Mouse (Mus musculus): ENCODE data around the gene Tmem95. TPM values are rescaled to one million over a fixed set of nuclear protein-coding genes. Genes with fewer than 3 reads are reported as not detected.
A peak's percentile ranks its signal among the peaks of the same experiment; 100 is the strongest.

Gene Tmem95
- polyA plus RNA-seq, 1 experiment from 2014 or later = not detected

DNA sequence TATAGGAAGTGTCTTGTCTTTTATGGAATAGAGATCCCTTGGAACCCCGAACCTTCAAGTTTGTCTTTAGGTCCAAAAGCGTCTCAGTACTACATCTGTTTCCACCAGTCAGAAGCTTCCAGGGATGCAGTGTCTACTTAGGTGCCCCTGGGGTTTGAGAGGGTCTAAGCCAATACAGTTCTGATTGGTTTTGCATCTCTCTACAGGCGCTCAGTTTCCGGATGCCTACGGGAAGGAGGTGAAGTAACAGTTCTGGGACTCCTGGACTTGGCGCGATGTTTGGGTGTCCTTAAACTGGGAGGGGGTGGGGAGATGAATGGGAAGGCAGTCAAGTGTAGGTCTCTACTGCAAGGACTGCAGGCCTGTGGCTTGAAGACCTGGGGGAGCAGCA is 39.1 kb downstream of the Tmem95 start:
- peak overlapping the region; percentile 75 for H3K9ac ChIP-seq
- ATAC-seq (ENCODE audit: insufficient number of reproducible peaks, low FRiP score) = no peak
- H3K4me1 ChIP-seq (replicated peaks) = peaks cover 43% of the 10 kb centered on the region
- WGBS = 1% methylated on average over 7 of the region's 7 CpGs
- peak overlapping the region; percentile 73 for H3K27ac ChIP-seq (ENCODE audit: poor library complexity, severe bottlenecking)
- H3K9me3 ChIP-seq (replicated peaks) = no peaks in the 10 kb centered on the region
- peak overlapping the region; percentile 92 for H3K4me2 ChIP-seq
- peak overlapping the region; percentile 63 for H3K4me3 ChIP-seq
- peaks cover 30% of the 10 kb centered on the region for H3K27me3 ChIP-seq (replicated peaks)
- H3K36me3 ChIP-seq = no peaks in the 10 kb centered on the region

DNA sequence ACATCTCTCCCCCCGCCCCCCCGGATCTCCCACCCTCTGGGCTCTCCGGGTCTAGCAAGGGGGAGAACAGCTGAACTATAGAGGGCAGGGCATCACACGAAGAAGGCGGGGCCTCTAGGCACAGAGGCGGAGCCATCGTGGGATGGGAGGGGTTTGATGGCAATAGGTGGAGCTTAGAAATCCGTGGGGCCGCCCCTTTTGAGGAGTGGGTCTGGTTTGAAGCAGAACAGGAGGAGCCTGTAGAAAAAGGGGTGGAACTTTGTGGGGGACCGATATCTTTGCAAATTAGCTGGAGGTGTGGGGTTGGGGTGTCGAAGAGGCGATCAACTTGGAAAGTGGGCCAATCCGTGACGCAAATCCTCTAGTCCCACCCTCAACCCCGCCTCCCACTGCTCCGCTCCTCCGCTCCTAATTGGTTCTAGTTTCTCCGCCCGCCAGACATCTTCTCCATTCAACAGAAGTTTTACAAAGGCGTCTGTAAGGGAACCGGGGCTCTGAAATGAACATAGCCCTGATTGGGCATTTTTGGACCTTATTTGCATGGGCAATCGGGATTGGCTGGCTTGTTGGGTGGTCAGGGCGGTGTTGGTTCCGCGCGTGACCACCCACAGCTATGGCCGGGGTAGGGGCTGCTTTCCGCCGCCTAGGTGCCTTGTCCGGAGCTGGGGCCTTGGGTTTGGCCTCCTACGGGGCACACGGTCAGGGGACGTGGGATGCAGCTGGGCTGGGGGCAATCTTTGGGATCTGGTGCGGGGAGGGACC is 39.7 kb downstream of the Tmem95 start, which contains the start of gene Tmem256:
TSS of gene Tmem256 (plus strand) at position 563 of the 762 bp plus-strand sequence.
- H3K4me3 ChIP-seq = peak within 1 kb of the TSS; percentile 63
- H3K36me3 ChIP-seq = no peaks in the 10 kb centered on the region
- peak; percentile 92 for ATAC-seq (ENCODE audit: insufficient number of reproducible peaks, low FRiP score)
- peak within 1 kb of the TSS; percentile 92 for H3K4me2 ChIP-seq
- peaks cover 45% of the 10 kb centered on the region for H3K4me1 ChIP-seq (replicated peaks)
- H3K9me3 ChIP-seq (replicated peaks) = no peaks in the 10 kb centered on the region
- peaks cover 36% of the 10 kb centered on the region for H3K27me3 ChIP-seq (replicated peaks)
- under 1% methylated on average over 34 of the region's 34 CpGs for WGBS
- peak within 1 kb of the TSS; percentile 73 for H3K27ac ChIP-seq (ENCODE audit: poor library complexity, severe bottlenecking)
- H3K9ac ChIP-seq = peak within 1 kb of the TSS; percentile 78

DNA sequence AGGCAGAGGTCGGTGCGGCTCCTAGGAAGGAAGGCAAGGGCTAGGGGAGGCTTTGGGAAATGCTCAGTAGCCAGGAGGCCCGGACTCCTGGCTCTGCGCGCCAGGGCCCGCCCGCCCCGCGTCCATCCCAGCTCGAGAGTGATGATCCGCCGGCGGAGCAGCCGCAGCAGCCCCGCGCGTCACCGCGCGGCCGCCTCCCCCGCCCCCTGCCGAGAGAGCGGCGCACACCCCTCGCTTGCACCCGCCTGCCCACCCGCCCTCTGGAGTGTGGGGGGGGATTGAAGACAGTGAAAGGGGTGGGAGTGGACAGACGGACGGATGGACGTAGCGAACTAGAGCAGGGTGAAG is 40.2 kb downstream of the Tmem95 start, which contains the start of gene Nlgn2:
TSS of gene Nlgn2 (minus strand) at position 181 of the 348 bp plus-strand sequence.
- Histone ChIP-seq H3K4me3 (peak within 1 kb of the TSS; percentile 63), H3K36me3 (no peaks in the 10 kb centered on the region), H3K4me2 (peak within 1 kb of the TSS; percentile 92), H3K9me3 (replicated peaks) (no peaks in the 10 kb centered on the region), H3K9ac (peak within 1 kb of the TSS; percentile 78), H3K27ac (ENCODE audit: poor library complexity, severe bottlenecking) (peak within 1 kb of the TSS; percentile 73), H3K27me3 (replicated peaks) (peaks cover 42% of the 10 kb centered on the region), H3K4me1 (replicated peaks) (peaks cover 45% of the 10 kb centered on the region)
- under 1% methylated on average over 31 of the region's 32 CpGs for WGBS
- peak; percentile 76 for ATAC-seq (ENCODE audit: insufficient number of reproducible peaks, low FRiP score)

GRCm38 (mm10) chr11:69836703-69837576 is 40.9 kb downstream of the Tmem95 start:
- H3K36me3 ChIP-seq = no peaks in the 10 kb centered on the region
- H3K27ac ChIP-seq (ENCODE audit: poor library complexity, severe bottlenecking) = 0 out of 2 replicates have a peak overlapping the region, but pooled peaks have one; percentile 41
- H3K9me3 ChIP-seq (replicated peaks) = no peaks in the 10 kb centered on the region
- peak overlapping the region; percentile 92 for H3K4me2 ChIP-seq
- WGBS = 1% methylated on average over 41 of the region's 52 CpGs
- peak overlapping the region; percentile 63 for H3K4me3 ChIP-seq
- H3K27me3 ChIP-seq (replicated peaks) = peaks cover 48% of the 10 kb centered on the region
- no peak for ATAC-seq (ENCODE audit: insufficient number of reproducible peaks, low FRiP score)
- peaks cover 45% of the 10 kb centered on the region for H3K4me1 ChIP-seq (replicated peaks)
- peak overlapping the region; percentile 78 for H3K9ac ChIP-seq

- peaks cover 50% of the 10 kb centered on the region for H3K27me3 ChIP-seq (replicated peaks)
- no peak overlapping the region for H3K4me3 ChIP-seq
- WGBS = 4% methylated on average over 4 of the region's 4 CpGs
- H3K9me3 ChIP-seq (replicated peaks) = no peaks in the 10 kb centered on the region
- no peak overlapping the region for H3K27ac ChIP-seq (ENCODE audit: poor library complexity, severe bottlenecking)
- no peak for ATAC-seq (ENCODE audit: insufficient number of reproducible peaks, low FRiP score)
- H3K4me2 ChIP-seq = peak overlapping the region; percentile 92
- peaks cover 45% of the 10 kb centered on the region for H3K4me1 ChIP-seq (replicated peaks)
- no peak overlapping the region for H3K9ac ChIP-seq
- no peaks in the 10 kb centered on the region for H3K36me3 ChIP-seq
Observed at GRCm38 (mm10) chr11:69835966-69836335, 41.9 kb downstream of the Tmem95 start.

GRCm38 (mm10) chr11:69835326-69835965 is 42.4 kb downstream of the Tmem95 start:
- H3K27ac ChIP-seq (ENCODE audit: poor library complexity, severe bottlenecking) = no peak overlapping the region
- peaks cover 50% of the 10 kb centered on the region for H3K27me3 ChIP-seq (replicated peaks)
- H3K9ac ChIP-seq = no peak overlapping the region
- no peaks in the 10 kb centered on the region for H3K9me3 ChIP-seq (replicated peaks)
- H3K4me3 ChIP-seq = 0 out of 2 replicates have a peak overlapping the region, but pooled peaks have one; percentile 47
- H3K4me2 ChIP-seq = peak overlapping the region; percentile 92
- WGBS = 15% methylated on average over 9 of the region's 9 CpGs
- peaks cover 45% of the 10 kb centered on the region for H3K4me1 ChIP-seq (replicated peaks)
- no peak for ATAC-seq (ENCODE audit: insufficient number of reproducible peaks, low FRiP score)
- no peaks in the 10 kb centered on the region for H3K36me3 ChIP-seq

DNA sequence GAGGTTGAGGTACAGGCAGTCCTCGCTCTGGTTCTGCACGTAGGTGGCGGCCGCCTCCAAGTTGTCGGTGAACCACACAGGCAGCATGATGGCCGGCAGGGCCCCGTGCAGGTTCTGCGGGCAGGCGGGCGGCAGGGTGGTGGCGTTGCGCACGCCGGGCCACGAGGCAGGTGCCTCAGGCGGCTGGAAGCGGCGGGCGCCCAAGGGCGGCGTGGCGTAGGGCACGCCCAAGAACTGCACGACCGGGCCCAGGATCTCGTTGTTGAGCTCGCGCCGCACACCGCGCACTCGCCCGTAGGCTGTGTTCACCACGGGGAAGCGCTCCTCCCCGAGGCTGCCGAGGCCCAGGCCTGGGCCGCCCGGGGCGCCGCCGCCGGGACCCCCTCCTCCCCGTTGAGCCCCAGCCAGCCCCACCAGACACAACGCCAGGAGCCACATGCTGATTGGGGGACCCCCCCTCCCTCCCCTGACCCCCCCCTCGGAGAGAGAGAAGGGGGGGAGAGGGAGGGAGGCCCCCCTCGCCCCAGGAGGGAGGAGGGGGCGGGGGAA is 43.7 kb downstream of the Tmem95 start:
- ATAC-seq (ENCODE audit: insufficient number of reproducible peaks, low FRiP score) = no peak
- Histone ChIP-seq H3K9ac (peak overlapping the region; percentile 76), H3K4me1 (replicated peaks) (peaks cover 39% of the 10 kb centered on the region), H3K27ac (ENCODE audit: poor library complexity, severe bottlenecking) (no peak overlapping the region), H3K4me2 (peak overlapping the region; percentile 92), H3K4me3 (peak overlapping the region; percentile 47), H3K27me3 (replicated peaks) (peaks cover 50% of the 10 kb centered on the region), H3K9me3 (replicated peaks) (no peaks in the 10 kb centered on the region), H3K36me3 (no peaks in the 10 kb centered on the region)
- WGBS = 5% methylated on average over 37 of the region's 48 CpGs

DNA sequence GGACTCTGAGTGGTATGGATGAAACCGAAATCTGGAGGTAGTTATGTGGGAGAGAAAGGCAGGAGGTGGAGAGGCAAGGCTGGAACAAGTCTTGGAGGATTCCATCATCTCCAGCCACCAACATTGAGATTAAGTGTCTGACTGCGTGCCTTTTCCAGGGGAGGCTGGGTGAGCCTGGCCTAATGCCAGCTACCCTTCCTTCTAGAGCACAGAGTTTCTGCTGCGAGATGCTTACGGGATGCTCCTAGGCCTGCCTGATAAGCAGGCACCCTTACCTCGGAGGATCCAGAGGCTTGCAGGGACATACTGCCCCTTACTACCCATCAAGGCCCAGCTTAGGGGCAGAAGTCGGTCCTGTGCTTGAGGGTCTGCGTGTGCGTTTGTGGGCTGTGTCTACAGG is 44.3 kb downstream of the Tmem95 start:
- Histone ChIP-seq H3K27ac (ENCODE audit: poor library complexity, severe bottlenecking) (no peak overlapping the region), H3K27me3 (replicated peaks) (peaks cover 50% of the 10 kb centered on the region), H3K4me2 (peak overlapping the region; percentile 92), H3K4me1 (replicated peaks) (peaks cover 36% of the 10 kb centered on the region), H3K36me3 (no peaks in the 10 kb centered on the region), H3K4me3 (peak overlapping the region; percentile 47), H3K9ac (peak overlapping the region; percentile 76), H3K9me3 (replicated peaks) (no peaks in the 10 kb centered on the region)
- WGBS = 41% methylated on average over 8 of the region's 8 CpGs
- ATAC-seq (ENCODE audit: insufficient number of reproducible peaks, low FRiP score) = no peak

DNA sequence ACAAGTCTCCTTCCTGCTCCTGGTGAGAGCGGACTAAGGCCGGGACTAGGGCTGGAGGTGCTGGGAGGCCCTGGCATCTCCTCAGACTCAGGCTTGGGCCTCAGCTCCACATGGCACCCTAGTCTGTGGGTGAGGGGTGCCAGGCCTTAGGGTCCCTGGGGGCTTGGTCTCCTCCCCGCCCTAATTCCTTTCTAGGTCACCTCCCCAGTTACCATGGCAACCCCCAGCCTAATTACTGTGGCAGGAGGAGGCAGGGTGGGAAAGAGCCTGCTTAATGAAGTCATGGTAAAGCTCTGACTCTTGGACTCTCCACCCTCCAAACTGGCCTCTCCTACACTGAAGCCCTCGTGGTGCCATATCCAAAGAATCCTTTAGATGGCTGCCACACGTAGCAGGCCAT is 49.0 kb downstream of the Tmem95 start:
- no peak overlapping the region for H3K4me3 ChIP-seq
- H3K36me3 ChIP-seq = peaks cover 35% of the 10 kb centered on the region
- H3K4me2 ChIP-seq = no peak overlapping the region
- no peak overlapping the region for H3K9ac ChIP-seq
- H3K4me1 ChIP-seq (replicated peaks) = peaks cover 3% of the 10 kb centered on the region; the same call in 1 of the 2 replicates
- H3K27me3 ChIP-seq (replicated peaks) = peaks cover 21% of the 10 kb centered on the region
- H3K9me3 ChIP-seq (replicated peaks) = no peaks in the 10 kb centered on the region
- no peak overlapping the region for H3K27ac ChIP-seq (ENCODE audit: poor library complexity, severe bottlenecking)
- peak; percentile 52 for ATAC-seq (ENCODE audit: insufficient number of reproducible peaks, low FRiP score)
- WGBS = 74% methylated on average over 5 of the region's 5 CpGs

All from heart, embryonic 12.5 days (tissue).